ENCODE assay signal across 8 mouse cellular contexts in genomic region chr11:80428381-80429008, GRCm38 (mm10). TPM values are rescaled to one million over a fixed set of nuclear protein-coding genes. Genes with fewer than 3 reads are reported as not detected.
DNase-seq lines count a peak whose midpoint lies in the region; ATAC-seq lines count a peak whose summit lies in the region.

Psmd11 (plus strand) TSS chr11:80428615.

- WGBS in intestine, embryonic 14.5 days = under 1% methylated on average over 54 of the region's 58 CpGs

- H3K4me1 ChIP-seq in intestine, embryonic 14.5 days (replicated peaks; ENCODE audit: control insufficient read depth, insufficient read depth, low read length) = peaks cover 5% of the 10 kb centered on the region

- no peaks in the 10 kb centered on the region for H3K27me3 ChIP-seq in intestine, embryonic 14.5 days (replicated peaks; ENCODE audit: control insufficient read depth, insufficient read depth, low read length)

- peak within 1 kb of the TSS; percentile 74 for H3K4me2 ChIP-seq in intestine, embryonic 14.5 days (ENCODE audit: low read length)

- peak within 1 kb of the TSS; percentile 80; the same call in 1 of the 2 replicates for H3K27ac ChIP-seq in intestine, embryonic 14.5 days (ENCODE audit: low read depth)

- intact Hi-C loops in left cerebral cortex, postnatal 14 days (cut with DNase I) = loop anchor here (1.0 kb wide), 1 partner anchor 242 kb away; no protein-coding TSS in a partner anchor

- H3K4me3 ChIP-seq in intestine, embryonic 14.5 days (ENCODE audit: low read depth, low read length) = peak within 1 kb of the TSS; percentile 96

- no peaks in the 10 kb centered on the region for H3K9me3 ChIP-seq in intestine, embryonic 14.5 days (ENCODE audit: control insufficient read depth, low read length)

- H3K9ac ChIP-seq in intestine, embryonic 14.5 days (ENCODE audit: low read length) = peak within 1 kb of the TSS; percentile 91

- H3K36me3 ChIP-seq in intestine, embryonic 14.5 days (ENCODE audit: control insufficient read depth, insufficient read depth, low read length) = peaks cover 17% of the 10 kb centered on the region

- DNase-seq in adrenal gland, adult 18-20 months (ENCODE audit: low spot score in 2 of 2) = peak; percentile 86 to 90
- DNase-seq in embryo, embryonic 11 days = peak; percentile 99
- peak; percentile 95 for DNase-seq in gastrocnemius, postnatal 25 days
- peak; percentile 92 for DNase-seq in intestine, embryonic 14.5 days (ENCODE audit: low spot score)
- DNase-seq in left cerebral cortex, postnatal 14 days (ENCODE audit: low spot score in 2 of 2) = peak; percentile 96 to 98
- DNase-seq in mesoderm, embryonic 11.5 days (ENCODE audit: low read depth, low spot score) = peak; percentile 96
- DNase-seq in right cerebral cortex, postnatal 36 days (ENCODE audit: low spot score in 2 of 2) = peak; percentile 94 to 97
- peak; percentile 94 for DNase-seq in yolk sac, embryonic 10.5 days (ENCODE audit: low spot score)

- peak; percentile 93 for ATAC-seq in intestine, embryonic 14.5 days (replicated peaks; ENCODE audit: low FRiP score, low TSS enrichment, low read depth)

RNA-seq across cellular contexts. Expression of gene Psmd11, which starts in this region (rescaled TPM):
- total RNA-seq in adrenal gland, adult 18-20 months (2021) = 100 to 1,000 TPM; 142 to 151 TPM
- total RNA-seq in gastrocnemius, postnatal 25 days (2021) = 100 to 1,000 TPM; 114 to 151 TPM
- 275 and 293 TPM in 2 replicates for polyA plus RNA-seq in intestine, embryonic 14.5 days (2014; fragmentation: Nextera tagmentation; extraction: Ambion mirVana)
- 100 to 1,000 TPM in 1 of 2 experiments, 10 to 100 TPM in 1; 99.3 to 100 TPM for total RNA-seq in left cerebral cortex, postnatal 14 days (2021)

Comparison
In these comparisons a context has a peak if more than half of its experiments do, and no peak if none do; other contexts are left out.
1. Peak in every context shown above with its lines: DNase-seq, ATAC-seq, H3K4me3 ChIP-seq and H3K27ac ChIP-seq.